Mouse (Mus musculus) hindbrain, postnatal 0 days (tissue): ENCODE results near the gene Frs2. TPM values are rescaled to one million over a fixed set of nuclear protein-coding genes. Genes with fewer than 3 reads are reported as not detected.

Experiments used
- ATAC-seq: fragments of 200-750 bp; cut with Nextera tagmentation; 2 replicates; pipeline ENCODE4 v1.8.0; 2017; ENCODE audit warnings: mild to moderate bottlenecking, moderate TSS enrichment, moderate library complexity
- DNase-seq: peaks from one replicate; pipeline ENCODE4 v3.0.0-alpha.2; 2015; ENCODE audit warnings: low spot score
- H3K27ac ChIP-seq: fragments of 300-500 bp; sonication (generic); 2 replicates; pipeline ENCODE4 v1.5.1; 2014; ENCODE audit warnings: mild to moderate bottlenecking
- H3K27me3 ChIP-seq: fragments of 300-500 bp; sonication (generic); 2 replicates; pipeline ENCODE4 v1.6.1; 2014; ENCODE audit warnings: low read length, mixed read lengths; ENCODE audit not compliant: insufficient read depth
- H3K36me3 ChIP-seq: fragments of 300-500 bp; sonication (generic); 2 replicates; pipeline ENCODE4 v1.6.1; 2014; ENCODE audit warnings: low read length, mixed read lengths; ENCODE audit not compliant: insufficient read depth
- H3K4me1 ChIP-seq: fragments of 300-500 bp; sonication (generic); 2 replicates; pipeline ENCODE4 v1.6.1; 2014; ENCODE audit warnings: antibody characterized with exemption, low read length, mixed read lengths; ENCODE audit not compliant: insufficient read depth
- H3K4me2 ChIP-seq: fragments of 300-500 bp; sonication (generic); 2 replicates; pipeline ENCODE4 v1.6.1; 2014; ENCODE audit warnings: low read depth, mild to moderate bottlenecking, low read length, moderate library complexity, mixed read lengths
- H3K4me3 ChIP-seq: fragments of 300-500 bp; sonication (generic); 2 replicates; pipeline ENCODE4 v1.5.1; 2014; ENCODE audit warnings: low read length
- H3K9ac ChIP-seq: fragments of 300-500 bp; sonication (generic); replicated peaks from 2 replicates; pipeline ENCODE4 v1.6.1; 2014; ENCODE audit warnings: mild to moderate bottlenecking, low read length, moderate library complexity, mixed read lengths
- H3K9me3 ChIP-seq: fragments of 300-500 bp; sonication (generic); 2 replicates; pipeline ENCODE4 v1.6.1; 2016; ENCODE audit warnings: low read length, mixed read lengths
- CTCF ChIP-seq: IDR thresholded peaks from 2 replicates; pipeline ENCODE4 v1.5.1; 2016; ENCODE audit warnings: antibody characterized with exemption, control low read depth, low read depth
- WGBS: fragments of 180-500 bp; shearing (Covaris S2); extraction: QIAGEN DNeasy Blood & Tissue Kit; methylation state at CpG from one replicate; pipeline ENCODE4 v1.1.7; 2014; 5-methylcytosine and 5-hydroxymethylcytosine counted together
- polyA plus RNA-seq: library from polyadenylated mRNA; unstranded; fragments of >200 nt; fragmentation: Nextera tagmentation; extraction: Ambion mirVana; gene quantifications from 2 replicates; pipeline ENCODE4 v1.2.1, GENCODE M21; 2015
- total RNA-seq: library from RNA; depleted of rRNA; stranded (reverse); fragments of >200 nt; gene quantifications from 2 replicates; pipeline ENCODE4 v1.2.3, GENCODE M21; 2014; rRNA removed

Frs2 gene
- total RNA-seq (18.9 and 19.3 TPM in 2 replicates), polyA plus RNA-seq (19.1 and 19.4 TPM in 2 replicates)

DNA sequence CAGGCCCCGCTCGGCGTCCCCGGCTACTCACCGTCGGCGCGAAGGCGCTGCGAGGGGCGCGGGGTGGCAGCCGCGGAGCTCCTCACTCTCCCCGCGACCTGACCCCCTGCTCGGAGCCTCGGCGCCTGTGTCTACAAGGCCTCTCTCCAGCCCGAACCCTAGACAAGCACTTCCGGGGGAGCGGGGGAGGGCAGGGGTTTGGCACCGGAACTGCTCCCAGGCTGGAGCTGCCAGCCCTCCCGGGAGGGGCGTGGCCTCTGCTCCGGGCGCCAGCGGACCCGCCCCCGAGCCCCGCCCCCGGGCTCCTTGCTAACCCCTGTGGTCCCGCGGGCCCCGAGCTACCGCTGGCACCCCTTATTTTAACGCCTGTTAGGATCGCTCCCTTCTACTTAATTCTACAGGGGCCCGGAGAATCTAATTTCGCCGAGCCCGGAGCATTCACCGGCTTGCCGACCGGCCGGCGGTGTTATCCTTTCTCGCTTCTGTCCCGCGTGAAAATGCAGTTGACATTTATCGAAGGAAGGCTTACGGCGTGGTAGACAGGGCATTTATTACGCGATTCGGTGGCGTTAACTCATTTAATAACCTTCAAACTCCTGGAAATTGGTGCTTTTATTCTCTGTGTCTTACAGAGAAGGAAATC is at the start of gene Frs2:
TSS of gene Frs2 (minus strand) at position 174 of the 643 bp plus-strand sequence.
- H3K27ac ChIP-seq, result peak within 1 kb of the TSS; percentile 87
- no peaks in the 10 kb centered on the region for H3K36me3 ChIP-seq
- H3K4me2 ChIP-seq, result peak within 1 kb of the TSS; percentile 88
- H3K9me3 ChIP-seq, result no peaks in the 10 kb centered on the region
- no peaks in the 10 kb centered on the region for H3K27me3 ChIP-seq
- peak within 1 kb of the TSS; percentile 100 for H3K4me3 ChIP-seq
- no peak for TF ChIP-seq CTCF
- ATAC-seq, result peak; percentile 99
- peaks cover 13% of the 10 kb centered on the region; the same call in 1 of the 2 replicates for H3K4me1 ChIP-seq
- peak within 1 kb of the TSS; percentile 95 for H3K9ac ChIP-seq
- WGBS, result under 1% methylated on average over 57 of the region's 57 CpGs
- DNase-seq, result peak; percentile 96

DNA sequence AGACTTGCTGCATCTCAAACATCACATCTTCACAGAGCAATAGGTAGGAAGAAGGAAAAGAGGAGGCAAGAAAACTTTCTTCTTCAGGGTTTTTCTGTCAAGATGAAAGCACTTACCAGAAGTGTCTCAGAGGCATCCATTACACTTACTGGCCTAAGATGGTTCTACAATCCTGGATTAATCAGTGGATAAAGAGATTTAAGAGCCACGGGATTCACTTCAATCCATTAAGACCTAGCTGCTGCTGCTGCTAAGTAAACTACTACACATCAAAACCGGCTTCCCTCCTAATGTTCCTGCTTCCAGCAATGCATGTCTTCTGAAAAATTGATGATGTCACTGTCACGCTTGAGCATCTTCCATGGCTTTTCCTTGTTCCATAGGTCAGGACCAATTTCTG is 48.4 kb upstream of the Frs2 start:
- H3K9ac ChIP-seq, result no peak overlapping the region

DNA sequence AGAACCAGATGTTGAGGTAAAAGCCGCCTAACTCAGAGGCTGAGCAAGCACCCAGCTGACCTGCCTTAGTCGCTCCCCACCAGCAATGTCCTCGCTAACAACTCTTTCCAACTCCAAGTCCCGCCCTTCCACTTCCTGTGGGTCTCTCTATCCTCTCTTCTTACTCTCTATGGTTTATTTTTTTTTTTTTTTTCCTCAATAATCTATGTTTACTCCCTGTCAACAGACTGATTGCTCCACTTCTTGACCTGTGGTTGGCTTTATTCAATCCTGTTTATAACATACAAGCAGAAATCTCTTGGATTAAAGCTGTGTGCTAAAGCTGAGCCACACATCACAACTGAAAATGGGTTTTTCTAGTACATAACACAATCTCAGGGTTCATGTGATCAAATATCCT is 47.4 kb upstream of the Frs2 start:
- DNase-seq, result no peak
- H3K9me3 ChIP-seq, result no peaks in the 10 kb centered on the region
- whole genome bisulfite sequencing, result 95% methylated on average over 4 of the region's 4 CpGs
- no peaks in the 10 kb centered on the region for H3K27me3 ChIP-seq
- H3K4me2 ChIP-seq, result no peak overlapping the region
- no peak for ATAC-seq
- H3K4me1 ChIP-seq, result no peaks in the 10 kb centered on the region
- no peak overlapping the region for H3K27ac ChIP-seq
- H3K4me3 ChIP-seq, result no peak overlapping the region
- no peak overlapping the region for H3K9ac ChIP-seq
- no peaks in the 10 kb centered on the region for H3K36me3 ChIP-seq
- TF ChIP-seq CTCF, result no peak

More for the DNA sequence above, 48.4 kb upstream of the Frs2 start:
- H3K36me3 ChIP-seq, result no peaks in the 10 kb centered on the region
- H3K9me3 ChIP-seq, result no peaks in the 10 kb centered on the region
- no peaks in the 10 kb centered on the region for H3K4me1 ChIP-seq
- TF ChIP-seq CTCF, result no peak
- 83% methylated on average over 3 of the region's 3 CpGs for WGBS
- H3K4me2 ChIP-seq, result no peak overlapping the region
- no peak overlapping the region for H3K27ac ChIP-seq
- DNase-seq (no peak), ATAC-seq (no peak)
- no peak overlapping the region for H3K4me3 ChIP-seq
- H3K27me3 ChIP-seq, result no peaks in the 10 kb centered on the region

DNA sequence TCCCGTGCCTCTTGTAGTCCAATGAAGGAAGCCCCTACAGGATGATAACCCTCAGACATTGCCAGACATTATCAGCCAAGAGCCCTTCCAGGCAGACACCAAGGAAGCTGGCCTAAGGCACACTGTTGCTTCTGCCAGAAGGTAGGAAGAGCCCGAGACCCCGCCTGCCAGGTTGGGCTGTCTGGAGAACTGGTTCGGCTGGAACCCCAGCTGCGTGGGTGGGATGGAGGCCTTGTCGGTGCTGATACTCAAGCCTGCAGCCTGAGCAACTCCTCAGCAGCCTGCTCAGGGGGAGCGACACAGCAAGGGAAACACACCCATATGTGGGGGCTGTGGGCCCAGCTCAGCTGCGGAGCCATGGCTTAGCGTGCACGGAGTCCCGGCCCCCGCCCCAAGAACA is 46.7 kb upstream of the Frs2 start:
- Histone ChIP-seq H3K4me2 (no peak overlapping the region), H3K36me3 (no peaks in the 10 kb centered on the region), H3K4me3 (no peak overlapping the region), H3K9ac (no peak overlapping the region), H3K27ac (no peak overlapping the region), H3K27me3 (no peaks in the 10 kb centered on the region), H3K4me1 (no peaks in the 10 kb centered on the region), H3K9me3 (no peaks in the 10 kb centered on the region)
- no peak for TF ChIP-seq CTCF
- DNase-seq (no peak), ATAC-seq (no peak)
- WGBS, result 90% methylated on average over 12 of the region's 12 CpGs

DNA sequence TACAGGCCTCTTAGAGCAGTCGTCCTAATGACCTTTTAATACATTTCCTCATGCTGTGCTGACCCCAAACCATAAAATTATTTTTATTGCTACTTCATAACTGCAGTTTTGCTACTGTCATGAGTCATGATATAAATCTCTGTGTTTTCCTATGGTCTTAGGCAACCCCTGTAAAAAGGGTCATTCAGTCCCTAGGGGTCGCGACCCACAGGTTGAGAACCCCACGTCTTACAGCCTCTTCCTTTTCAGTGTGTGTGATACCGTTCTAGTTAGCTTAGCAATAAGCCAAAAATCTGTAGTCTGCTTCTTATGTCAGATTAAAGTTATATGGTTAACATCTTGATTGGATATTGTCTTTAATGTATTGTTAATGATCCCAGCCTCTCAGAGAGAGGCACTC is 45.0 kb upstream of the Frs2 start:
- no peak for DNase-seq

GRCm38 (mm10) chr10:117185399-117186089 is 37.2 kb upstream of the Frs2 start:
- Histone ChIP-seq H3K4me2 (no peak overlapping the region), H3K4me3 (no peak overlapping the region), H3K27ac (no peak overlapping the region), H3K4me1 (no peaks in the 10 kb centered on the region), H3K36me3 (no peaks in the 10 kb centered on the region), H3K27me3 (no peaks in the 10 kb centered on the region), H3K9ac (no peak overlapping the region), H3K9me3 (no peaks in the 10 kb centered on the region)
- ATAC-seq (no peak), DNase-seq (no peak)
- 60% methylated on average over 9 of the region's 9 CpGs for WGBS
- no peak for TF ChIP-seq CTCF

More for the DNA sequence above, 45.0 kb upstream of the Frs2 start:
- H3K9ac ChIP-seq, result no peak overlapping the region
- no peaks in the 10 kb centered on the region for H3K9me3 ChIP-seq
- H3K4me3 ChIP-seq, result no peak overlapping the region
- no peak overlapping the region for H3K27ac ChIP-seq
- WGBS, result 78% methylated on average over 5 of the region's 5 CpGs
- H3K4me1 ChIP-seq, result no peaks in the 10 kb centered on the region
- no peak for ATAC-seq
- H3K27me3 ChIP-seq, result no peaks in the 10 kb centered on the region
- no peaks in the 10 kb centered on the region for H3K36me3 ChIP-seq
- no peak overlapping the region for H3K4me2 ChIP-seq
- no peak for TF ChIP-seq CTCF

DNA sequence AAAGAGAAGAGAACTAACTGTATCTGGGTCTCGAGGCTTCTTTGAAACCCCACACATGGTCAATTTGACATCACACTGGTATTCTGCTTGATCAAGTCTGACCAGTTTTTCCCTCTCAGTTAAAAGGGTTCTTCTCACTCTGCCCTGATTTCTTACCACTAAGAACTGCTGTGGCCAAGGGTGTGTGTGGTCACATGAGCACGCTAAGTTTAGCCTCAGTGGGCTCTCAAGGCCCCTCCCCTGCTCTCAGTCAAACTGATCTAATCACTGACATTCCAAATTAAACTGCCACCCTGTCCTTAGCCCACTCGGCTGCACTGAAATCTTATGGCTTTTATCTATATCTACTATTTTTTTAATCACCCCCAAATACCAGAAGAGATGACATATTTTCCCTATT is 32.8 kb upstream of the Frs2 start:
- Histone ChIP-seq H3K4me2 (no peak overlapping the region), H3K4me3 (no peak overlapping the region), H3K27me3 (no peaks in the 10 kb centered on the region), H3K27ac (no peak overlapping the region), H3K4me1 (no peaks in the 10 kb centered on the region), H3K9me3 (no peaks in the 10 kb centered on the region), H3K9ac (no peak overlapping the region), H3K36me3 (no peaks in the 10 kb centered on the region)
- no peak for DNase-seq
- TF ChIP-seq CTCF, result no peak
- ATAC-seq, result no peak
- WGBS, result 72% methylated on average over 3 of the region's 3 CpGs
